Mouse (Mus musculus) ovary, postnatal 10 days (tissue): ENCODE measurements around the gene Mtcl1.

Experiments used
- DNase-seq: peaks from one replicate; pipeline ENCODE4 v3.0.0; 2022; ENCODE audit warnings: low spot score

The Mtcl1 gene

GRCm38 (mm10) chr17:66408400-66408799 lies 41.1 kb downstream of the Mtcl1 start:
- no peak for DNase-seq

DNA sequence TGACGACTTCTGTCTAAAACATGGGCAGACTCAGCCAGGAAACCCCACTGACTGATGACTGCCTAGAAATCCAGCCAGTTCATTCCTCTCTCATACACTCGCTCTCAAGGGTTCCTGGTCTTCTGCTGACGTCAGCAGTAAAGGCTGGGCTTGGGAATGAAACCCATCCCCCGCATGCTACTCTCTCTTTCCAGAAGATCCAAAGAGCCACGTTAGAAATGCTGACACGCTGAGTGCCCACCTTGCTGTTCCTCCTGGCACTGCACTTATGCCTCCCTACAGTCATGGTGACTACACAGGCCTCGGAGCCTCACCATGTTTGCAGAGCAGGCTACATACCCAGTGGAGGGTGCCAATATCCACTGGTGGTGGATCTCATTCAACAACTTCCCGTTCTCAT lies 41.7 kb downstream of the Mtcl1 start:
- no peak for DNase-seq

DNA sequence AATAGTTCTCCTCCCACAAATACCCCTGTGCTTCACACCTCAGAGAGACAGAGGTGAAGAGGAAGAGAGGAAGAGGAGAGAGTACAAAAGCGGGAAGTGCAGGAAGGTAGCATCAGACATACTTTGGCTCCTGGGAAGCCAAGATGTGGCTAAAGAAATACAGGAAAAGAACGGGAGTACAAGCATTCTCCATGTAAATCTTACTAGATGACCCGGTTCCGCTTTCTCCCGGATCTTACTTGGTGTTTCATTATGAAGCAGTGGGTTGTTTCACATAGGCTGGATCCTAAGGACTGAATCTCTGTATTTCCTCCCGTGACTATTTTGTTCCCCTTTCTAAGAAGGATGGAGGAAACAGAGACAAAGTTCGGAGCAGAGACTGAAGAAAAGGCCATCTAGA lies 43.9 kb downstream of the Mtcl1 start:
- DNase-seq, result no peak

DNA sequence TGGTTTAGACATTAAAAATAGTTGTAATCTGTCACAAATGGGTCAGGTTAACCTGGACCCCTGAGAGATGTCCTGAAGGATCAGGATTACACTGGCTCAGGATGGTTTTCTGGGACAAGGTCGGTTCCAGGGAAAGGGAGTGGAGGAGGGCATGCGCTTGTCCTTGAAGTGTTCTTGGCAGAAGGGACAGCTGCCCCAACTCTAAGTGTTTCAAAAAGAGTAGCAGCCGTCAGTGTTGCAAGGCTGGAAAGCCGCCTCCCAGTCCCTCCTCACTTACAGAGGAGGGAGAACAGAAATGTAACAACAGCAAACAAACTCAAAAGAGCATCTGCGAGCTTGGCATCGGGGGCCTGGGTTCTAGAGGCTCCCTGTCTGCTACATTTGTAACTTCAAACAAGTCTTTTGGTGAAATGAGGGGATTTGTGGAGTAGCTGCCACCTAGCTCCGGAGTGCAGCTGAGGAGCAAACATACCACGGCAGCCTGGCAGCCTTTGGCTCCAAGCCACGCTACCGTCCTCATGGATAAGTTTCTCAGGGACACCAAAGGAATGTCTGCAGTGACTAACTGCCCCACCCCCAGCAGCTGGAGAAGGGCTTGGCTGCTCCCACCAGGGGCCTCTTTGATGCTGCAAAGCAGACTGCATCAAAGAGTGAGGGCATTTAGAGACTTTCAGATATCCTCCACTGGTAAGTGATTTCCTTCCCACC lies 44.5 kb downstream of the Mtcl1 start:
- no peak for DNase-seq

DNA sequence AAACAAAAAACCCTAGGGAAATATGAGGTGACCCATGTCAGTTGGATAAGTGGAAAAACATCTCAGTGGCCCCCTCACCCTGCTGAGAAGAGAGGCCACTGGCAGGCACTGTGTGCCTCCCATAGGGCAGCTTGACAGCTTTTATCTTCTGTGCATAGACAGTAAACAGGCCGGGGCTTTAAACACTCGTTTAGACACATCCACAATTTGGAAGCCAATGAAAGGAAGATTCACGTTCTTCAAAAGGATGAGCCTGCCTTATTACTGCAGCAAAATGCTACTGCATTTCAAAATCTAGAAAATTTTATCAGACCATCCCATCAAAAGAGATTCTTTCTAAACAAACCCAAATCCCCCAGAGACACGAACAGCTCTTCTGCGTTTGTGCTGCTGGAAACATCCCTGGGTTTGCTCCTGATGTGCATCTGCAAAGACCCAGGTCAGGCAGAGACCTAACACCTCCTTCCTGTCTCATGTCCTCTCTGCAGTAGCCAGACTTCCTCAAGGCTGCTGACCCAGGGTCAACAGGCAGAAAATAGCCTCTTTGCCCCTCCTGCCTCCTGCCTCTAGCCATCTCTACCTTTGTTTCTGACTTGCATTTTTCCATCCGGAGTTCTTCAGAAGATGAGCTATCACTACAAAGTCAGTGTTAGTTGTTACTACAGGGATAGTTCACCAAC lies 46.6 kb downstream of the Mtcl1 start:
- no peak for DNase-seq

GRCm38 (mm10) chr17:66401596-66402265 lies 47.8 kb downstream of the Mtcl1 start:
- DNase-seq, result no peak

- no peak for DNase-seq
These were observed 49.8 kb downstream of the Mtcl1 start for GRCm38 (mm10) chr17:66399780-66400179.

DNA sequence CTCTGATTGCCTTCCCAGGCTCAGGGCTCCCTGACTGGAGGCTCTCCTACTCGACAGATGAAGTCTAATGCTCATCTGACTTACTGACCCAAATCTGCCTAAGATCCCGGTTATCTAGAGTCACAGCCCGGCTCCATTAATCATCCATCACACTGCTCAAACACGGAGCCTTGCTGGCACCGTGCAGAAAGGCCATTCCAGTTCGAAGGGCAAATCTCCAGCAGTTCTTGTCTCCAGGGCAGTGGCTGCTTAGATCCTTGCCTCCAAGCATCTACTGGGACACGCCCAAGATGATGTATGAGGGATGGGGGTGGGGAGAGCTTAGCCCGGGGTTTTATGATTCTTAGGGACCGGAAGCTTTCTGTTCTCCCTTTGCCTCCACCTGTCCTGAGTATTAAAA lies 55.0 kb downstream of the Mtcl1 start:
- no peak for DNase-seq

GRCm38 (mm10) chr17:66388307-66388706 lies 61.2 kb downstream of the Mtcl1 start:
- DNase-seq, result no peak

DNA sequence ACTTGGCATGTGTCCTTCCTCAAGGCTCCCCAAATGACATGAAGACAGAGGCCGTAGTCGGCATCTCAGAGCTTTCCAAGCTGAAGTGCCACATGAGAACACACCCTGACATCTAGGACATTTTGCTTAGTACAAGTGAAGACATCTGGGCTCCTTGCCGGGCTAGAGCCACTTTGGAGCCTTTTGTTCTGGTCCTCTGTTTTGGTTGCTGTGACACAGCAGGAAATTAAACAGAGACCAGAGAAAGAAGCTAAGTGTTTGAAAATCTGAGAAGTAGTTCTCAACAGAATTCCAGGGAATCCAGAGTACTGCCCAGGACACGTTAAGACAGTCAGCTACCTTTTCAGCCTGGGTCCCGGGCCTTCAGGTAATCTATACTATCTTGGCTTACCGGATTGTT lies 68.2 kb downstream of the Mtcl1 start:
- no peak for DNase-seq

GRCm38 (mm10) chr17:66379900-66380857 lies 69.4 kb downstream of the Mtcl1 start:
- DNase-seq, result no peak

- no peak for DNase-seq
These were observed 70.2 kb downstream of the Mtcl1 start for GRCm38 (mm10) chr17:66379308-66379707.

GRCm38 (mm10) chr17:66378127-66378526 lies 71.4 kb downstream of the Mtcl1 start:
- no peak for DNase-seq

DNA sequence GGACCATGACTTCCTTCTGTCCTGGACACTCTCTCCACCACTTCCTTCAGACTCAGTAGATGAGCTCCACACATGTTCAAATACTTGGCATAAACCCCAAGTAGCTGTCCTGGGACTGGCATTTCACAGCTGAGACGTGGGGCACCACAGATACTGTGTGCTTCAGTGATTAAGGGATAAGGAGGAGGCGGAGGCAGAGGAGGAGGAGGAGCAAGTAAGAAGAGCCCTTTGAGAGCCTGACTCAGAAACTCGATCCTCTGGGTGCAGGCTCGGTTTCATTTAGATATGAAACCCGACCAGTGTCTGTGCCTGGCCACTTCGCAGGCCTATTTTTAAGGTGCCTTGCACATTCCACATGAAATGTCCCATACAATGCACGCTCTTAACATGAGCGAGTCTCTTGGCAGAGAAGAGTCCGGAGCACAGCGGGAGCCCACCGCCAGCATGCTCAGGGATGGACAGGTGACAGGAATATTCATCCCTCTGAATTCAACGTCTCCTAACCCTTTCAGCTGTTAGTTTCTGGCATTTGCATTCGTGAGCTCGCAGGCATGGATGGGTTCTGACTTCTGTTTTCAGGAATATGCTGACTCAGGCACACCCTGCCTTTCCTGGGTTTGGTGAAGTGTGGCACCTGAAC lies 74.8 kb downstream of the Mtcl1 start:
- no peak for DNase-seq

DNA sequence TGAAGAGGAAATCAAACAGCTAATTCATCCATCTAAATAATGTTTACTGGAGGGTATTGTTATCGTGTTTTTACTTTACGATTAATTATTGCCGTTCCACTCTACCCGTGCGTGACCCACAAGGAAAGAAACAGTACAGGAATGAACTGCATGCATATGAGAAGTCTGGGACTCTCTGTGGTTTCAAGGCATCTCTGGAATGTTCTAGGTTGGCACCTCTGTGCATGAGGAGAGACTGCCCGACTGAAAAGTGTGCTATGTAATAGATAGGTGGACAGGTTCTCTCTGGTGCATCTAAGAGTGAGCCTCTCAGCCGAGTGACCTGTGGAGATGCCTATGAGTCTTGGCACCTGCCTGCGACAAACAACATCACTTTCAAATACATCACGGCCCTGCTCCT lies 78.7 kb downstream of the Mtcl1 start:
- no peak for DNase-seq

DNA sequence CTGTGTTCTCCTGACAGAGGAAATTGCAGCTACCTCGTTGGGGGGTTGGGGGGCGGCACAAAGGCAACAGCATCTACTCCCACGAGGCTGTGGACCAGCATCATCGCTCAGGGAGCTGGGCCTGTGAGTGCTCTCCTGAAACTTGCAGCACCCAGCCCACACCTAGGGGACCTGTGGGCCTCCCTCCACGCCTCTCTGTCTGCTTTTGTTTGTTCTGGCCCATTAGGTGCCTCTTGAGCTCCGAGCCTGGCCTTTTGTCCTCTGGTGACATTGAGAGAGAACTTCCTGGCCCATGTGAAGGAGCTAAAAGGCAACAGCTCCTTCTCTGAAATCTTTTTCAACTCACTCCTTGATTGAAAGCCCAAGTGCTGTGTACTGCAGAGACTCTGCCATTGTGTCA lies 79.8 kb downstream of the Mtcl1 start:
- no peak for DNase-seq

DNA sequence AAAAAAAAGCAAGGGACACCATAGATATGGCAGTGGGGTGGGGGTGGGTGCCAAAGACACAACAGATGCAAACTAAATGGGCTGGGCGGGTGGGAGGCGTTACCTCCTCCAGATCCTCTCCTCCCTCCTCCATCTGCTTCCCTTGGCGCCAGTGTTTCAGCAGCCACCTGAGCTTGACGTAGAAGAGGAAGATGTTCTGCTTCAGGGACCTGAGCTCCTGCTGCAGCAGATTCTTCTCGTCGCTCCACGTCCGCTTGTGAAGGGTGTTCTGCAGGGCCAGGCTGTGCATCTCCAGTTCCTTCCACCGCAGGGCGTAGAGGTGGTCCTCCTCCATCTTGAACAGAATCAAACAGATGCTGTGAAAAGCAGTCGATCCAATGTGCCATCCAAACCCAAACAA lies 81.4 kb downstream of the Mtcl1 start:
- DNase-seq, result no peak

GRCm38 (mm10) chr17:66365664-66366063 lies 83.9 kb downstream of the Mtcl1 start:
- DNase-seq, result no peak

GRCm38 (mm10) chr17:66365293-66365642 lies 84.3 kb downstream of the Mtcl1 start:
- no peak for DNase-seq

- no peak for DNase-seq
These were observed 84.8 kb downstream of the Mtcl1 start for GRCm38 (mm10) chr17:66364525-66365292.
